Mouse (Mus musculus): Measurements from ENCODE around the gene Sox8. TPM values are rescaled to one million over a fixed set of nuclear protein-coding genes. Genes with fewer than 3 reads are reported as not detected.

Gene Sox8
- total and polyA plus RNA-seq, 3 experiments = not detected

- Histone ChIP-seq H3K9ac (ENCODE audit: insufficient read depth, low read depth) (no peak overlapping the region), H3K36me3 (replicated peaks in 1 of 2; ENCODE audit: control insufficient read depth in 1 of 2, insufficient read depth in 1 of 2, low read length in 1 of 2) (peaks cover 0 to 57% of the 10 kb centered on the region in 2 experiments), H3K4me2 (ENCODE audit: insufficient read depth, low read depth, poor library complexity, severe bottlenecking) (no peak overlapping the region), H3K4me3 (replicated peaks in 1 of 3; ENCODE audit: low read depth in 2 of 3, low read length in 2 of 3, poor library complexity in 1 of 3) (no peak overlapping the region), H3K79me2 (replicated peaks; ENCODE audit: control insufficient read depth, extremely low read depth, insufficient read depth, poor library complexity, severe bottlenecking) (no peaks in the 10 kb centered on the region), H3K27me3 (replicated peaks) (no peaks in the 10 kb centered on the region), H3K27ac (ENCODE audit: insufficient read depth, low read depth) (no peak overlapping the region), H3K4me1 (ENCODE audit: control insufficient read depth in 1 of 2, insufficient read depth in 2 of 2) (peaks cover 0 to 21% of the 10 kb centered on the region in 2 experiments; a peak in 2 of 4 replicates), H3K9me3 (replicated peaks; ENCODE audit: low read length) (no peaks in the 10 kb centered on the region)
- in situ Hi-C loops (cut with MboI; ENCODE audit: low pct_ligation_motif_present, low pct_unique_long_range_greater_than_20kb, low sequenced_read_pairs) = no loop called here
- peak; percentile 17 for DNase-seq (ENCODE audit: extremely low read depth)
- dilution Hi-C loops (cut with MboI; ENCODE audit: extremely low pct_ligation_motif_present, extremely low pct_unique_long_range_greater_than_20kb, low sequenced_read_pairs) = no loop called here
- 0 out of 2 replicates have a peak, but pooled peaks have one; percentile 43 for TF ChIP-seq BHLHE40 (IDR thresholded peaks at IDR 0.05; ENCODE audit: low read depth, low read length)
- no peak for TF ChIP-seq JUND (conservative IDR thresholded peaks at IDR 0.05; ENCODE audit: low read depth, low read length)
- no peak for TF ChIP-seq HCFC1 (IDR thresholded peaks at IDR 0.05; ENCODE audit: low read depth, low read length)
Observed at GRCm38 (mm10) chr17:25604234-25604633, 33.7 kb upstream of the Sox8 start.

- no peaks in the 10 kb centered on the region for H3K9me3 ChIP-seq (replicated peaks; ENCODE audit: low read length)
- TF ChIP-seq UBTF (IDR thresholded peaks at IDR 0.05; ENCODE audit: low read depth, low read length) = no peak
- TF ChIP-seq BHLHE40 (IDR thresholded peaks at IDR 0.05; ENCODE audit: low read depth, low read length) = no peak
- no peak for TF ChIP-seq RCOR1 (conservative IDR thresholded peaks at IDR 0.05; ENCODE audit: low read depth, low read length)
- dilution Hi-C loops (cut with MboI; ENCODE audit: extremely low pct_ligation_motif_present, extremely low pct_unique_long_range_greater_than_20kb, low sequenced_read_pairs) = no loop called here
- H3K4me1 ChIP-seq (ENCODE audit: control insufficient read depth in 1 of 2, insufficient read depth in 2 of 2) = peaks cover 0 to 21% of the 10 kb centered on the region in 2 experiments; a peak in 2 of 4 replicates
- no peak overlapping the region for H3K27ac ChIP-seq (ENCODE audit: insufficient read depth, low read depth)
- no peak for DNase-seq (ENCODE audit: extremely low read depth)
- no peaks in the 10 kb centered on the region for H3K27me3 ChIP-seq (replicated peaks)
- no peak overlapping the region for H3K4me3 ChIP-seq (replicated peaks in 1 of 3; ENCODE audit: low read depth in 2 of 3, low read length in 2 of 3, poor library complexity in 1 of 3)
- H3K79me2 ChIP-seq (replicated peaks; ENCODE audit: control insufficient read depth, extremely low read depth, insufficient read depth, poor library complexity, severe bottlenecking) = no peaks in the 10 kb centered on the region
- no peak overlapping the region for H3K9ac ChIP-seq (ENCODE audit: insufficient read depth, low read depth)
- in situ Hi-C loops (cut with MboI; ENCODE audit: low pct_ligation_motif_present, low pct_unique_long_range_greater_than_20kb, low sequenced_read_pairs) = no loop called here
- no peak overlapping the region for H3K4me2 ChIP-seq (ENCODE audit: insufficient read depth, low read depth, poor library complexity, severe bottlenecking)
- H3K36me3 ChIP-seq (replicated peaks in 1 of 2; ENCODE audit: control insufficient read depth in 1 of 2, insufficient read depth in 1 of 2, low read length in 1 of 2) = peaks cover 0 to 59% of the 10 kb centered on the region in 2 experiments
Observed at GRCm38 (mm10) chr17:25602366-25602765, 31.9 kb upstream of the Sox8 start.

GRCm38 (mm10) chr17:25597537-25597936 lies 27.1 kb upstream of the Sox8 start:
- TF ChIP-seq KAT2A (IDR thresholded peaks at IDR 0.05; ENCODE audit: insufficient replicate concordance, low read length) = no peak
- no peak for TF ChIP-seq PAX5 (IDR thresholded peaks at IDR 0.05; ENCODE audit: low read length)
- no peak for TF ChIP-seq POLR2A (IDR thresholded peaks at IDR 0.05; ENCODE audit: low read depth, low read length)
- TF ChIP-seq EP300 (IDR thresholded peaks at IDR 0.05; ENCODE audit: low read length) = no peak
- TF ChIP-seq JUN (IDR thresholded peaks at IDR 0.05; ENCODE audit: insufficient read depth, low read depth, low read length) = no peak
- no peak for TF ChIP-seq ZKSCAN1 (IDR thresholded peaks at IDR 0.05; ENCODE audit: borderline replicate concordance, low read depth, low read length)
- no peak for TF ChIP-seq CTCF (conservative IDR thresholded peaks at IDR 0.05 in 1 of 2, IDR thresholded peaks at IDR 0.05 in 1 of 2; ENCODE audit: low read depth in 2 of 2, low read length in 2 of 2)
- TF ChIP-seq RAD21 (IDR thresholded peaks at IDR 0.05; ENCODE audit: low read depth, low read length) = no peak
- no peak for TF ChIP-seq JUND (conservative IDR thresholded peaks at IDR 0.05; ENCODE audit: low read depth, low read length)
- TF ChIP-seq ZNF384 (IDR thresholded peaks at IDR 0.05; ENCODE audit: low read depth, low read length) = no peak
- no peak for TF ChIP-seq MYC (IDR thresholded peaks at IDR 0.05; ENCODE audit: low read depth, low read length)
- no peak for TF ChIP-seq E2F4 (IDR thresholded peaks at IDR 0.05; ENCODE audit: insufficient replicate concordance, low read depth, low read length)
- no peak for TF ChIP-seq SIN3A (IDR thresholded peaks at IDR 0.05; ENCODE audit: low read length)
- TF ChIP-seq ETS1 (conservative IDR thresholded peaks at IDR 0.05; ENCODE audit: low read depth, low read length) = no peak
- no peak for TF ChIP-seq ELF1 (IDR thresholded peaks at IDR 0.05; ENCODE audit: low read depth, low read length)
- TF ChIP-seq MXI1 (IDR thresholded peaks at IDR 0.05; ENCODE audit: low read depth, low read length) = no peak
- no peak for TF ChIP-seq CHD1 (IDR thresholded peaks at IDR 0.05; ENCODE audit: low read depth, low read length)
- no peak overlapping the region for H3K27ac ChIP-seq (ENCODE audit: insufficient read depth, low read depth)
- peaks cover 5 to 81% of the 10 kb centered on the region in 2 experiments for H3K36me3 ChIP-seq (replicated peaks in 1 of 2; ENCODE audit: control insufficient read depth in 1 of 2, insufficient read depth in 1 of 2, low read length in 1 of 2)
- in situ Hi-C loops (cut with MboI; ENCODE audit: low pct_ligation_motif_present, low pct_unique_long_range_greater_than_20kb, low sequenced_read_pairs) = no loop called here
- no peak overlapping the region for H3K4me3 ChIP-seq (replicated peaks in 1 of 3; ENCODE audit: low read depth in 2 of 3, low read length in 2 of 3, poor library complexity in 1 of 3)
- H3K79me2 ChIP-seq (replicated peaks; ENCODE audit: control insufficient read depth, extremely low read depth, insufficient read depth, poor library complexity, severe bottlenecking) = no peaks in the 10 kb centered on the region
- H3K4me1 ChIP-seq (ENCODE audit: control insufficient read depth in 1 of 2, insufficient read depth in 2 of 2) = peaks cover 0 to 7% of the 10 kb centered on the region in 2 experiments; a peak in 1 of 4 replicates
- no peak overlapping the region for H3K4me2 ChIP-seq (ENCODE audit: insufficient read depth, low read depth, poor library complexity, severe bottlenecking)
- no peaks in the 10 kb centered on the region for H3K9me3 ChIP-seq (replicated peaks; ENCODE audit: low read length)
- no peak overlapping the region for H3K9ac ChIP-seq (ENCODE audit: insufficient read depth, low read depth)
- no peaks in the 10 kb centered on the region for H3K27me3 ChIP-seq (replicated peaks)
- DNase-seq (ENCODE audit: extremely low read depth) = no peak
- dilution Hi-C loops (cut with MboI; ENCODE audit: extremely low pct_ligation_motif_present, extremely low pct_unique_long_range_greater_than_20kb, low sequenced_read_pairs) = no loop called here
